In the genomic region with DNA sequence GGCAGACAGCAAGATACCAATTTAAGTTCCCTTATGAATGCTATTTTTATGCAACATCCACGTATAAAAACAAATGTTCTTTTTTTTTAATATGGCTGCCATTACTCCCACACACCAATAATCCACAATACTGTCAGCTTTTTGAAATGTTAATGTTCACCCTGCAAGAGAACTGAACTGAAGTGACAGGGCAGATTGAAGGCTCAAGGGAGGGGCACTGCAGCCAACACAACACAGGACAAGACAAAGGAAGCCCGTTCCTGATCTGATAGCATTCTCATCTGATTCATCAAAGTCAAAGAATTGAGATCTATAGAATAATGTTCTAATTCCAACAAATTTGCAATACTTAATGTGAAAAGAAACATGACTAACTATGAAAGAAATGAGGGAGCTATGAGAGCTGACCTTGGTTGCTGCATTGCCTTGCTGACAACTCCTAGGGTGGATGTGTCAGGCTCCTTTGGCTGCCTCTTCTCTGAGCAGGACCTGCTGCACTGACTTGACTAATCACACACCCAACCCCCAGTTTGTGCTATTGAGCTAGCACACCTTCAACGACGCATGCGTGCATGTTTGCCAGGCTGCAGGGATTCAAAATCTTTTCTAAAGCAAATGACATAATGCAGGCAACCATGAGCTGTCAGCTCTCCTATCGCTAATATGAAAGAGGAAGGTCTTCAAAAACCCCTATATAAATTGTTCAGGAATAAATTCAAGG, we compare ENCODE assay signal across 10 mouse cellular contexts. TPM values are rescaled to one million over a fixed set of nuclear protein-coding genes. Genes with fewer than 3 reads are reported as not detected.
DNase-seq lines count a peak whose midpoint lies in the region; ATAC-seq and TF ChIP-seq lines count a peak whose summit lies in the region.
"Had no signal": no experiment of that assay in that cellular context is flagged by ENCODE, and none has a peak within 500 bp of the region (broad histone marks: within the 10 kb centered on the region; RNA-seq: fewer than 3 reads in every experiment).

No protein-coding gene starts in this region.

- H3K4me3 ChIP-seq in kidney, embryonic 16.5 days (ENCODE audit: low read length), result no peak overlapping the region
- no peak overlapping the region for H3K4me3 ChIP-seq in thymus, adult 2 months (ENCODE audit: control insufficient read depth, insufficient read depth, low read length)
- H3K4me3 ChIP-seq: embryonic facial prominence, embryonic 13.5 days had no signal

- no peak overlapping the region for H3K9ac ChIP-seq in kidney, embryonic 16.5 days (replicated peaks; ENCODE audit: low read length)
- H3K9ac ChIP-seq: embryonic facial prominence, embryonic 13.5 days had no signal

- DNase-seq in heart, postnatal 4 days, result peak; percentile 25
- DNase-seq in heart, adult 8-10 months (ENCODE audit: low spot score), result no peak
- DNase-seq in frontal cortex, postnatal 25 days (ENCODE audit: low spot score in 2 of 2), result peak; percentile 15 to 42
- peak; percentile 44 to 47 for DNase-seq in left cerebral cortex, adult 18-20 months (ENCODE audit: low spot score in 2 of 2)
- peak; percentile 64 for DNase-seq in right cerebral cortex, postnatal 4 days
- DNase-seq in thymus, adult 2 months, result no peak
- no peak for DNase-seq in kidney, postnatal 25 days
- DNase-seq: liver had no signal

- no peak for TF ChIP-seq CTCF in thymus, adult 2 months (IDR thresholded peaks at IDR 0.05; ENCODE audit: borderline replicate concordance, control insufficient read depth, extremely low read depth, insufficient read depth, low read length, poor library complexity)

- no peaks in the 10 kb centered on the region for H3K9me3 ChIP-seq in kidney, embryonic 16.5 days (ENCODE audit: low read length)
- H3K9me3 ChIP-seq: embryonic facial prominence, embryonic 13.5 days had no signal

- no peaks in the 10 kb centered on the region for H3K36me3 ChIP-seq in kidney, embryonic 16.5 days (ENCODE audit: insufficient read depth, low read length)
- H3K36me3 ChIP-seq in thymus, adult 2 months (ENCODE audit: control insufficient read depth, insufficient read depth, low read length), result no peaks in the 10 kb centered on the region
- H3K36me3 ChIP-seq: embryonic facial prominence, embryonic 13.5 days had no signal

- H3K27me3 ChIP-seq in kidney, embryonic 16.5 days (ENCODE audit: insufficient read depth, low read length), result no peaks in the 10 kb centered on the region
- H3K27me3 ChIP-seq in thymus, adult 2 months (ENCODE audit: control insufficient read depth, insufficient read depth, low read length), result no peaks in the 10 kb centered on the region
- H3K27me3 ChIP-seq: embryonic facial prominence, embryonic 13.5 days had no signal

- H3K4me2 ChIP-seq in kidney, embryonic 16.5 days (replicated peaks; ENCODE audit: low read depth, low read length), result no peak overlapping the region
- H3K4me2 ChIP-seq: embryonic facial prominence, embryonic 13.5 days had no signal

- ATAC-seq in kidney, embryonic 16.5 days (ENCODE audit: low FRiP score, low TSS enrichment), result no peak

- no peak overlapping the region for H3K27ac ChIP-seq in kidney, embryonic 16.5 days (ENCODE audit: low read length)
- H3K27ac ChIP-seq in thymus, adult 2 months (ENCODE audit: control insufficient read depth, insufficient read depth, low read length), result no peak overlapping the region
- H3K27ac ChIP-seq: embryonic facial prominence, embryonic 13.5 days had no signal

- WGBS in kidney, embryonic 16.5 days, result 76% methylated on average over 6 of the region's 6 CpGs
- 86% methylated on average over 6 of the region's 6 CpGs for WGBS in thymus, adult 2 months

- H3K4me1 ChIP-seq in kidney, embryonic 16.5 days (ENCODE audit: insufficient read depth, low read length), result no peaks in the 10 kb centered on the region
- no peaks in the 10 kb centered on the region for H3K4me1 ChIP-seq in thymus, adult 2 months (replicated peaks; ENCODE audit: control insufficient read depth, insufficient read depth, low read length)
- H3K4me1 ChIP-seq: embryonic facial prominence, embryonic 13.5 days had no signal

- TF ChIP-seq POLR2A in thymus, adult 2 months (IDR thresholded peaks at IDR 0.05; ENCODE audit: control insufficient read depth, extremely low read depth, insufficient read depth, low read length, poor library complexity), result no peak

RNA-seq across cellular contexts. Expression of gene Gm38393, which starts 42.8 kb away (rescaled TPM):
- total RNA-seq in heart, postnatal 4 days (2021), result 10 to 100 TPM; 10.3 to 10.5 TPM
- 1 to 10 TPM; 2.0 to 4.1 (median 2.8) TPM for total RNA-seq in heart, adult 8-10 months (2022)
- 10 to 100 TPM; 58.2 to 66.5 TPM for total RNA-seq in left cerebral cortex, adult 18-20 months (2021)
- polyA plus RNA-seq in kidney, embryonic 16.5 days (2015; fragmentation: Nextera tagmentation; extraction: Ambion mirVana), result 0.24 and 0.37 TPM in 2 replicates
- polyA plus RNA-seq in thymus, adult 2 months (2012; rRNA removed), result 0.05 TPM in 2 replicates

RNA-seq across cellular contexts. Expression of gene Snurf, which starts 42.8 kb away (rescaled TPM):
- 100 to 1,000 TPM; 246 to 273 TPM for total RNA-seq in heart, postnatal 4 days (2021)
- 100 to 1,000 TPM; 276 to 345 (median 292) TPM for total RNA-seq in heart, adult 8-10 months (2022)
- 1,000 to 10,000 TPM; 2,412 to 2,422 TPM for total RNA-seq in left cerebral cortex, adult 18-20 months (2021)
- polyA plus RNA-seq in kidney, embryonic 16.5 days (2015; fragmentation: Nextera tagmentation; extraction: Ambion mirVana), result 22.4 TPM in 2 replicates
- not detected in 2 replicates for polyA plus RNA-seq in thymus, adult 2 months (2012; rRNA removed)

Comparison
In these comparisons a context has a peak if more than half of its experiments do, and no peak if none do; other contexts are left out.
1. DNase-seq: peak in heart, postnatal 4 days (single experiment), frontal cortex, postnatal 25 days (2 of 2), left cerebral cortex, adult 18-20 months (2 of 2) and right cerebral cortex, postnatal 4 days (single experiment); none in heart, adult 8-10 months (single experiment), thymus, adult 2 months (single experiment) and kidney, postnatal 25 days (0 of 2).
2. RNA of gene Gm38393, which starts 42.8 kb away (total RNA-seq): 58.2 to 66.5 TPM in left cerebral cortex, adult 18-20 months; 10.3 to 10.5 TPM in heart, postnatal 4 days and 2.0 to 4.1 TPM in heart, adult 8-10 months; every median in the first group is over 4 times any median in the second.
3. RNA of gene Snurf, which starts 42.8 kb away (total RNA-seq): 2,412 to 2,422 TPM in left cerebral cortex, adult 18-20 months; 276 to 345 TPM in heart, adult 8-10 months and 246 to 273 TPM in heart, postnatal 4 days; every median in the first group is over 4 times any median in the second.